Mouse (Mus musculus) megakaryocyte, embryonic 14.5 days (primary cell): Measurements from ENCODE around the gene Kif22.

Source experiments
- FLI1 ChIP-seq: IDR thresholded peaks from 2 replicates; pipeline ENCODE4 v1.6.1; 2012; ENCODE audit warnings: low read length, inconsistent platforms, mixed read lengths
- GATA1 ChIP-seq: IDR thresholded peaks from 3 replicates; pipeline ENCODE4 v1.6.1; 2012; ENCODE audit warnings: mixed read lengths, low read length, inconsistent platforms, borderline replicate concordance

GRCm38 (mm10) chr7:127070871-127071413 is 28.7 kb upstream of the Kif22 start:
- TF ChIP-seq GATA1 (no peak), FLI1 (no peak)
